Mouse (Mus musculus) lung, embryonic 14.5 days (tissue): Measurements from ENCODE around the gene Myl10. TPM values are rescaled to one million over a fixed set of nuclear protein-coding genes. Genes with fewer than 3 reads are reported as not detected.
A peak's percentile ranks its signal among the peaks of the same experiment; 100 is the strongest.
"Not testable (repeated sequence)": the region's sequence is repeated elsewhere in the genome, so short reads cannot be mapped to it uniquely, and the experiment has no call there.

Source experiments
- ATAC-seq: fragments of 200-750 bp; cut with Nextera tagmentation; 2 replicates; pipeline ENCODE4 v1.8.0; 2017; ENCODE audit warnings: mild to moderate bottlenecking, moderate TSS enrichment, moderate library complexity; ENCODE audit not compliant: insufficient read depth
- DNase-seq: peaks from one replicate; pipeline ENCODE4 v3.0.0-alpha.2; 2015
- H3K27ac ChIP-seq: fragments of 300-500 bp; sonication (generic); 2 replicates; pipeline ENCODE4 v1.5.1; 2014; ENCODE audit warnings: low read depth, mild to moderate bottlenecking, moderate library complexity
- H3K27me3 ChIP-seq: fragments of 300-500 bp; sonication (generic); 2 replicates; pipeline ENCODE4 v1.6.1; 2014; ENCODE audit warnings: low read length, control low read depth; ENCODE audit not compliant: insufficient read depth
- H3K36me3 ChIP-seq: fragments of 300-500 bp; sonication (generic); 2 replicates; pipeline ENCODE4 v1.6.1; 2014; ENCODE audit warnings: control low read depth; ENCODE audit not compliant: insufficient read depth
- H3K4me1 ChIP-seq: fragments of 300-500 bp; sonication (generic); 2 replicates; pipeline ENCODE4 v1.6.1; 2014; ENCODE audit warnings: antibody characterized with exemption, control low read depth; ENCODE audit not compliant: insufficient read depth
- H3K4me2 ChIP-seq: fragments of 300-500 bp; sonication (generic); 2 replicates; pipeline ENCODE4 v1.6.1; 2014; ENCODE audit warnings: mild to moderate bottlenecking
- H3K4me3 ChIP-seq: fragments of 300-500 bp; sonication (generic); 2 replicates; pipeline ENCODE4 v1.5.1; 2014; ENCODE audit warnings: low read depth, low read length
- H3K9ac ChIP-seq: fragments of 300-500 bp; sonication (generic); 2 replicates; pipeline ENCODE4 v1.6.1; 2014
- H3K9me3 ChIP-seq: fragments of 300-500 bp; sonication (generic); 2 replicates; pipeline ENCODE4 v1.6.1; 2016; ENCODE audit warnings: low read depth, low read length, control low read depth
- CTCF ChIP-seq: IDR thresholded peaks from 2 replicates; pipeline ENCODE4 v1.5.1; 2016; ENCODE audit warnings: antibody characterized with exemption, low read depth
- WGBS: fragments of 180-500 bp; shearing (Covaris S2); extraction: QIAGEN DNeasy Blood & Tissue Kit; methylation state at CpG from one replicate; pipeline ENCODE4 v1.1.7; 2014; 5-methylcytosine and 5-hydroxymethylcytosine counted together
- polyA plus RNA-seq: library from polyadenylated mRNA; unstranded; fragments of >200 nt; fragmentation: Nextera tagmentation; extraction: Ambion mirVana; gene quantifications from 2 replicates; pipeline ENCODE4 v1.2.1, GENCODE M21; 2014

Gene Myl10
- not detected in 2 replicates for polyA plus RNA-seq

DNA sequence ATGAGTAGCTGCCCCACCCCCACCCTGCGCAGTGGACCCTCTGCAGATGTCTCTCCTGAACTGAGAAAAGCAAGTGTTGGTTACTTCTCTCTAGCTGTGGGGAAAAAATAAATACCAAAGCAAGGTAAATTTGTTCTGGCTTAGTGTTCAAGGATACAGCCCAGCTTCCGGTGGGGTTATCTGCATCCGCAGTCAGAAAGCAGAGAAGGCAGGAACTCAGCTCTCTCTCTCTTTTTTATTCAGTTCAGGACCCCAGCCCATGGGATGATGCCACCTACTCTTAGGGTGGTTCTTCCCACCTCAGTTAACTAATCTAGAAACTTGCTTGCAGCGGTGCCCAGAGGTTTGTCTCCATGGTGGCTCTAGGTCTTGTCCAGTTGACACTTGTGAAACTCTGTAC is at the start of gene Myl10:
TSS of gene Myl10 (plus strand) at position 363 of the 400 bp plus-strand sequence.
- TF ChIP-seq CTCF: no peak
- DNase-seq (no peak), ATAC-seq (no peak)
- H3K27me3 ChIP-seq: no peaks in the 10 kb centered on the region
- H3K4me2 ChIP-seq: no peak within 1 kb of the TSS
- H3K36me3 ChIP-seq: no peaks in the 10 kb centered on the region
- H3K4me3 ChIP-seq: no peak within 1 kb of the TSS
- 75% methylated on average over 4 of the region's 4 CpGs for WGBS
- no peaks in the 10 kb centered on the region for H3K4me1 ChIP-seq
- no peak within 1 kb of the TSS for H3K9ac ChIP-seq
- H3K9me3 ChIP-seq: no peaks in the 10 kb centered on the region
- H3K27ac ChIP-seq: no peak within 1 kb of the TSS

DNA sequence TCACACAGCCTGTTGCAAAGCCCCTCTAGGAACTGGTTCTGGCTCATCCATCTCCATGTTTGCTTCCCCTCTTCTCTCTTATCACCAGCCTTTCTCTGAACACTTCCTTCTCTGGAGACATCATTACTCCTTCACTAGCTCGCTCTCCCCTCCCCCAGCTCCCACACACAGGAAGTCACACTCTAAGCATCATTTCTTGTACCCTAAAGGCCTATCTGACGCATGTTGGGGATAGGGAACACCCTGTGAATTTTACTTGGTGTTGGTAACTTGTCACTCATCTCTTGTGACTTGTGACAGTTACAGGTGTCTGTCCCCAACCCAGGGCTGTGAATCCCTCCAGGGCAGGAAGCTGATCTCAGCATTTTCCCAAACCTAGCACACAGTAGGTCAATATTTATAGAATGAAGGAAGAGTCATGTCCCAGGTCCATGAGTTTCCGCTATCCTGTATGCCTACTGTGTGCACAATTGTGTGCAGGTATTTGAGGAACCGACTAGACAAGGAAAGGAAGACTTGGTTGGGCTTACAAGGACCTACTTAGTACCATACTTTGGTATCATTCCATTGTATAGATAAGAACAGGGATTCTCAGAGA is 46.1 kb upstream of the Myl10 start:
- DNase-seq (no peak), ATAC-seq (no peak)
- no peak for TF ChIP-seq CTCF
- no peaks in the 10 kb centered on the region for H3K27me3 ChIP-seq
- H3K27ac ChIP-seq: no peak overlapping the region
- H3K36me3 ChIP-seq: no peaks in the 10 kb centered on the region
- H3K4me2 ChIP-seq: no peak overlapping the region
- no peaks in the 10 kb centered on the region for H3K9me3 ChIP-seq
- no peaks in the 10 kb centered on the region for H3K4me1 ChIP-seq
- H3K4me3 ChIP-seq: no peak overlapping the region
- no peak overlapping the region for H3K9ac ChIP-seq
- 74% methylated on average over 4 of the region's 4 CpGs for WGBS

DNA sequence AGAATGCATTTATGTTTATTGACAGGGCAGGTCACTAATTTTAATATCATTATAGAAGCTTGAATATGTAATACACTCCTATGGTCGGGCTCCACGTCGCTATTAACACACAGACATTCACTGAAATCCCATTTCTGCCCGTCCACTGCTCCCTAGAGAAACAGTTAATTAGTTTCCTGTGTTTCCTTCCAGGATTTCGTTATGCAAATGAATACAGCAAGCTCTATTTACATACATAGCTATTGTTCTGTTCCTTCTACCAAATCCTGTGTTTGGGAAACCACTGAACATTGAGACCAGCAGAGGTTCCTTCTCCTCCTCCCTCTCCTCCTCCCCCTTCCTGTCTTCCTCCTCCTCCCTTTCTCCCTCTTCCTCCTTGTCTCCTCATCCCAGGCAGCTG is 43.9 kb upstream of the Myl10 start:
- ATAC-seq: no peak
- 73% methylated on average over 5 of the region's 5 CpGs for WGBS

DNA sequence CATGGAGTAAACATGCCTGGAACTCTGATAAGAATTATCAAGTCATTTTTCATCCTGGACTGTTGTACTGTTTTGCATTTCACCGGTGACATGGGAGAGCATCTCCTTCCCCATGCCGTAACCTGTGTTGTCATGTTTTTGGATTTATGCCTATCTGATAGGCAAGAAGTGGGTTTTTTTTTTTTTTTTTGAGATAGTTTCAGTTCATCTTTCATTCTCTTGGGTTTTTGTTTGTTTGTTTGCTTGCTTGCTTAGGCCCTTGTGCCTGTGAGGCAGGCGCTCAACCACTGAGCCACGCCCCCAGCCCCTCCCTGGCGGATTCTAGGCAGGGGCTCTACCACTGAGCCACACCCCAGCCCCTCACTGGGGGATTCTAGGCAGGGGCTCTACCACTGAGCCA is 43.3 kb upstream of the Myl10 start:
- ATAC-seq: no peak
- WGBS: 82% methylated on average over 5 of the region's 5 CpGs

More for the DNA sequence above, 43.9 kb upstream of the Myl10 start:
- H3K36me3 ChIP-seq: no peaks in the 10 kb centered on the region
- no peaks in the 10 kb centered on the region for H3K4me1 ChIP-seq
- DNase-seq: no peak
- no peaks in the 10 kb centered on the region for H3K9me3 ChIP-seq
- no peak overlapping the region for H3K9ac ChIP-seq
- no peak overlapping the region for H3K27ac ChIP-seq
- no peak for TF ChIP-seq CTCF
- no peak overlapping the region for H3K4me3 ChIP-seq
- no peak overlapping the region for H3K4me2 ChIP-seq
- no peaks in the 10 kb centered on the region for H3K27me3 ChIP-seq

DNA sequence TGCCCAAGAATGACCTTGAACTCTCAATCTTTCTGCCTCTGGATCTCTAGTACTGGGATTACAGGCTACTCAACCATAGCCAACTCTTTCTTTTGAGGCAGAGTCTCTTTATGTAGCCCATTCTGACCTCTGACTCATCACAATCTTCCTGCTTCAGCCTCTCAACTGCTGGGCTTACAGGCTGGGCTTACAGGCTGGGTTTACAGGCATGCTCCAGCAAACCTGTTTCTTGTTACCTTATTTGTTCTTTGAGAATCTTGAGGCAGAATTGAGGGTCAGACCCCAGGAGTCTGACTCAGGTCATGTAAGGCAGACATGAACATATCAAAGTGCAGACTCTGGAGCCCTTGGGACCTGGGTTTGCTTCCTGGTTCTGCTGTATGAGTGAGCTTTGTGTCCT is 38.5 kb upstream of the Myl10 start:
- TF ChIP-seq CTCF: no peak
- no peak for DNase-seq
- Histone ChIP-seq H3K27ac (no peak overlapping the region), H3K4me3 (no peak overlapping the region), H3K36me3 (no peaks in the 10 kb centered on the region), H3K9me3 (no peaks in the 10 kb centered on the region), H3K9ac (no peak overlapping the region), H3K4me1 (no peaks in the 10 kb centered on the region), H3K27me3 (no peaks in the 10 kb centered on the region), H3K4me2 (no peak overlapping the region)
- no peak for ATAC-seq

More for the DNA sequence above, 43.3 kb upstream of the Myl10 start:
- TF ChIP-seq CTCF: no peak
- Histone ChIP-seq H3K9me3 (no peaks in the 10 kb centered on the region), H3K36me3 (no peaks in the 10 kb centered on the region), H3K27me3 (no peaks in the 10 kb centered on the region), H3K4me3 (no peak overlapping the region), H3K9ac (no peak overlapping the region), H3K4me2 (no peak overlapping the region), H3K4me1 (no peaks in the 10 kb centered on the region), H3K27ac (no peak overlapping the region)
- DNase-seq: no peak

DNA sequence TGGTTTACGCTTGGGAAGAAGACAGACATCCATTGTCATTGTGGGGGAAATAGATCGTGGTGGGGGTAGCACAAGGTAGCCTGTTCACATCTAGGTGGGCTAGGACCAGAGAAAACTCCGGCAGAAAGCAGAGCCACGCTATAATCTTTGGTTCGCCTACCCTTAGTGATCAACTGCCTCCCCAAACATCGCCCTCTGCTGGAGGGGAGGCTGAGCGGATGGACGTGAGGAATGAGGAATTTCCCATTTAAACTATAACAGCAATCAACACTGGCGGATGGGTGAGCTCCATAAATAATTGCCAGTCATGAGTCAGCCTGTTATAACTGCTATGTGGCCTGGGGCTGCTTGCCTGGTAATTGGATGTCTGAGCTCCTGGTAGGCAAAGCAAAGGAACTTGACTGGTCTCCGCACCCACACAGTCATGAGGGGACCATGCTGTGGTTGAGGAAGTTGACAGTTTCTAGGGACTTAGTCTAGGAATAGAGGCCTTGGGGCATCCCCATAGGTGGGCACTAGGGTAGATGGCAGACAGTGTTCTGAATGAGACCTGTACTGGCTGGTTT is 36.0 kb upstream of the Myl10 start:
- no peak for DNase-seq
- H3K9me3 ChIP-seq: no peaks in the 10 kb centered on the region
- no peaks in the 10 kb centered on the region for H3K36me3 ChIP-seq
- no peak overlapping the region for H3K4me2 ChIP-seq
- no peak overlapping the region for H3K27ac ChIP-seq
- H3K27me3 ChIP-seq: no peaks in the 10 kb centered on the region
- TF ChIP-seq CTCF: peak; percentile 21; the same call in 1 of the 2 replicates
- no peaks in the 10 kb centered on the region for H3K4me1 ChIP-seq
- 76% methylated on average over 10 of the region's 10 CpGs for WGBS
- no peak for ATAC-seq
- H3K4me3 ChIP-seq: no peak overlapping the region
- H3K9ac ChIP-seq: no peak overlapping the region

DNA sequence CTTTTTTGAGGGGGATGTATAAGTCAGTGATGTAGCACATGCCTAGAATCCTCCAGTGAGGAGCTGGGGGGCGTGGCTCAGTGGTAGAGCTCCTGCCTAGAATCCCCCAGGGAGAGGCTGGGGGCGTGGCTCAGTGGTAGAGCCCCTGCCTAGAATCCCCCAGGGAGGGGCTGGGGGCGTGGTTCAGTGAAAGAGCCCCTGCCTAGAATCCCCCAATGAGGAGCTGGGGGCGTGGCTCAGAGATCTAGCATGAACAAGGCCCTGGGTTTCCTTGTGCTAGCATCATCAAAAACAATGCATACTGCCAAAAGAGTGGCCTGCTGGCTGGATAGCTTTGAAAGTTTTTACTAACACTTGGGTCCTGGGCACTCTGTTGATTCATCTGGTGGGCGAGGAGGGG is 32.2 kb upstream of the Myl10 start:
- H3K4me3 ChIP-seq, H3K36me3 ChIP-seq, ATAC-seq, H3K27ac ChIP-seq, H3K27me3 ChIP-seq, H3K4me2 ChIP-seq, H3K9me3 ChIP-seq, H3K4me1 ChIP-seq, H3K9ac ChIP-seq, DNase-seq: not testable (repeated sequence)
- WGBS: 62% methylated on average over 5 of the region's 5 CpGs

DNA sequence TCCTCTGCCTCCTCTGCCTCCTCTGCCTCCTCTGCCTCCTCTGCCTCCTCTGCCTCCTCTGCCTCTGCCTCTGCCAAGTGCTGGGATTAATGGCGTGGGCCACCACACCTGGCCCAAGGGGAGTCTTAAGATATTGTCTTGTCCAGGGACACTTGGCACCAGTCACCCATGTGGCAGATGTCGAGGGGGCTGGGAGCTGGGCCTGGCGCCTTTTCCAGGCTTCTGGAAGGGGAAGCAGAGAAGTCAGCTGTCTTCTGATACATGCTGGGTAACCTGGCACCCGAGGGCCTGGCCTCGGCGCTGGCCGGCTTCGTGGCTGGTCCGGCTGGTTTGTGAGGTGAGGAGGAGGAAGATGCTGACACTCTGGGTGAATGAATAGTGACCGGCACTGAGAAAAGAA is 30.7 kb upstream of the Myl10 start:
- Histone ChIP-seq H3K4me1 (no peaks in the 10 kb centered on the region), H3K27me3 (no peaks in the 10 kb centered on the region), H3K9ac (no peak overlapping the region), H3K9me3 (no peaks in the 10 kb centered on the region), H3K4me3 (no peak overlapping the region), H3K36me3 (no peaks in the 10 kb centered on the region), H3K4me2 (no peak overlapping the region), H3K27ac (no peak overlapping the region)
- ATAC-seq (no peak), DNase-seq (no peak)
- TF ChIP-seq CTCF: no peak
- WGBS: 61% methylated on average over 10 of the region's 10 CpGs
